Mouse (Mus musculus): ENCODE data around the gene Ipo4.

Gene Ipo4

GRCm38 (mm10) chr14:55634874-55635522 lies 759 bp downstream of the Ipo4 start:
- DNase-seq (ENCODE audit: low read depth, low spot score): peak; percentile 58

- peak; percentile 39 for DNase-seq (ENCODE audit: low read depth, low spot score)
Measured at GRCm38 (mm10) chr14:55629312-55629711, 6.4 kb downstream of the Ipo4 start.

- no peak for DNase-seq (ENCODE audit: low read depth, low spot score)
Measured at GRCm38 (mm10) chr14:55628077-55628827, 7.5 kb downstream of the Ipo4 start.

GRCm38 (mm10) chr14:55618486-55619195 lies 17.1 kb downstream of the Ipo4 start:
- DNase-seq (ENCODE audit: low read depth, low spot score): no peak

- no peak for DNase-seq (ENCODE audit: low read depth, low spot score)
Measured at GRCm38 (mm10) chr14:55617822-55618221, 17.9 kb downstream of the Ipo4 start, which contains the start of gene Rec8. Gene Rec8, plus strand, starts transcription at chr14:55618037.

GRCm38 (mm10) chr14:55616844-55617243 lies 18.9 kb downstream of the Ipo4 start:
- no peak for DNase-seq (ENCODE audit: low read depth, low spot score)

- DNase-seq (ENCODE audit: low read depth, low spot score): peak; percentile 32
Measured at GRCm38 (mm10) chr14:55615876-55616275, 19.9 kb downstream of the Ipo4 start.

GRCm38 (mm10) chr14:55614565-55615178 lies 21.1 kb downstream of the Ipo4 start:
- DNase-seq (ENCODE audit: low read depth, low spot score): no peak

- no peak for DNase-seq (ENCODE audit: low read depth, low spot score)
Measured at GRCm38 (mm10) chr14:55613346-55613745, 22.4 kb downstream of the Ipo4 start.

- DNase-seq (ENCODE audit: low read depth, low spot score): no peak
Measured at GRCm38 (mm10) chr14:55608339-55608738, 27.4 kb downstream of the Ipo4 start.

GRCm38 (mm10) chr14:55605743-55606459 lies 29.9 kb downstream of the Ipo4 start:
- DNase-seq (ENCODE audit: low read depth, low spot score): no peak

- no peak for DNase-seq (ENCODE audit: low read depth, low spot score)
Measured at GRCm38 (mm10) chr14:55604823-55605222, 30.9 kb downstream of the Ipo4 start.

GRCm38 (mm10) chr14:55603633-55604576 lies 31.9 kb downstream of the Ipo4 start:
- peak; percentile 92 for DNase-seq (ENCODE audit: low read depth, low spot score)

GRCm38 (mm10) chr14:55603271-55603632 lies 32.5 kb downstream of the Ipo4 start, which contains the start of gene Irf9:
Gene Irf9, plus strand, starts transcription at chr14:55603571.
- DNase-seq (ENCODE audit: low read depth, low spot score): no peak

- no peak for DNase-seq (ENCODE audit: low read depth, low spot score)
Measured at GRCm38 (mm10) chr14:55598521-55599390, 37.0 kb downstream of the Ipo4 start.

GRCm38 (mm10) chr14:55596036-55596690 lies 39.6 kb downstream of the Ipo4 start:
- no peak for DNase-seq (ENCODE audit: low read depth, low spot score)

- DNase-seq (ENCODE audit: low read depth, low spot score): peak; percentile 17
Measured at GRCm38 (mm10) chr14:55592226-55592625, 43.5 kb downstream of the Ipo4 start.

GRCm38 (mm10) chr14:55591331-55591891 lies 44.3 kb downstream of the Ipo4 start, which contains the start of gene Rnf31:
Gene Rnf31, plus strand, starts transcription at chr14:55591708.
- peak; percentile 95 for DNase-seq (ENCODE audit: low read depth, low spot score)

Measured in 3T3-L1 (cell line).